In genomic region chr3:51128491-51129155, GRCm38 (mm10) we compare ENCODE assay signal across 13 mouse cellular contexts.
DNase-seq lines count a peak whose midpoint lies in the region; ATAC-seq and TF ChIP-seq lines count a peak whose summit lies in the region.
"Had no signal": no experiment of that assay in that cellular context is flagged by ENCODE, and none has a peak within 500 bp of the region (broad histone marks: within the 10 kb centered on the region; RNA-seq: fewer than 3 reads in every experiment).

No protein-coding gene starts in this region.

- DNase-seq in CH12.LX (ENCODE audit: extremely low read depth) (peak; percentile 72), ZHBTc4 (ENCODE audit: low read depth, low spot score) (peak; percentile 92)
- peak; percentile 28 to 46 for DNase-seq in thymus, postnatal 10 days (ENCODE audit: low spot score in 2 of 2)
- no peak for DNase-seq in embryonic facial prominence, embryonic 10.5 days (ENCODE audit: low spot score)
- no peak for DNase-seq in urinary bladder, postnatal 10 days (ENCODE audit: low spot score)
- DNase-seq in gastrocnemius, postnatal 25 days, result no peak
- no peak for DNase-seq in cerebellum, adult 9-11 months
- DNase-seq: embryo, embryonic 11 days; gastrocnemius, adult 2 months; lung, embryonic 14.5 days had no signal

- TF ChIP-seq CTCF in CH12.LX (conservative IDR thresholded peaks at IDR 0.05 in 1 of 2, IDR thresholded peaks at IDR 0.05 in 1 of 2; ENCODE audit: low read depth in 2 of 2, low read length in 2 of 2), result no peak

- no peak overlapping the region for H3K27ac ChIP-seq in CH12.LX (ENCODE audit: insufficient read depth, low read depth)
- no peak overlapping the region for H3K27ac ChIP-seq in embryonic facial prominence, embryonic 10.5 days (replicated peaks)
- H3K27ac ChIP-seq: gastrocnemius, adult 2 months had no signal

- H3K27me3 ChIP-seq in CH12.LX (replicated peaks), result no peaks in the 10 kb centered on the region
- no peaks in the 10 kb centered on the region for H3K27me3 ChIP-seq in embryonic facial prominence, embryonic 10.5 days (replicated peaks; ENCODE audit: low read depth, poor library complexity, severe bottlenecking)

- peak; percentile 83 for TF ChIP-seq EP300 in CH12.LX (IDR thresholded peaks at IDR 0.05; ENCODE audit: low read length)

- TF ChIP-seq RAD21 in CH12.LX (IDR thresholded peaks at IDR 0.05; ENCODE audit: low read depth, low read length), result no peak; the same call in 1 of the 2 replicates

- H3K4me2 ChIP-seq in CH12.LX (ENCODE audit: insufficient read depth, low read depth, poor library complexity, severe bottlenecking), result peak overlapping the region; percentile 40; the same call in 1 of the 2 replicates
- H3K4me2 ChIP-seq: lung, embryonic 14.5 days had no signal

- no peak for TF ChIP-seq POLR2A in CH12.LX (IDR thresholded peaks at IDR 0.05; ENCODE audit: low read depth, low read length)

- H3K36me3 ChIP-seq in CH12.LX (replicated peaks in 1 of 2; ENCODE audit: control insufficient read depth in 1 of 2, insufficient read depth in 1 of 2, low read length in 1 of 2), result no peaks in the 10 kb centered on the region
- H3K36me3 ChIP-seq in embryonic facial prominence, embryonic 10.5 days (replicated peaks), result no peaks in the 10 kb centered on the region

- H3K9me3 ChIP-seq in CH12.LX (replicated peaks; ENCODE audit: low read length), result no peaks in the 10 kb centered on the region
- no peaks in the 10 kb centered on the region for H3K9me3 ChIP-seq in embryonic facial prominence, embryonic 10.5 days

- no peak overlapping the region for H3K4me3 ChIP-seq in CH12.LX (replicated peaks in 1 of 3; ENCODE audit: low read depth in 2 of 3, low read length in 2 of 3, poor library complexity in 1 of 3)
- H3K4me3 ChIP-seq in embryonic facial prominence, embryonic 10.5 days, result no peak overlapping the region
- H3K4me3 ChIP-seq: gastrocnemius, adult 2 months had no signal

- dilution Hi-C loops in CH12.LX (cut with MboI; ENCODE audit: extremely low pct_ligation_motif_present, extremely low pct_unique_long_range_greater_than_20kb, low sequenced_read_pairs), result no loop called here

- peaks cover 7 to 28% of the 10 kb centered on the region in 2 experiments for H3K4me1 ChIP-seq in CH12.LX (ENCODE audit: control insufficient read depth in 1 of 2, insufficient read depth in 2 of 2)
- H3K4me1 ChIP-seq in embryonic facial prominence, embryonic 10.5 days, result no peaks in the 10 kb centered on the region

- 87% methylated on average over 10 of the region's 10 CpGs for WGBS in embryonic facial prominence, embryonic 10.5 days

- in situ Hi-C loops in CH12.LX (cut with MboI; ENCODE audit: low pct_ligation_motif_present, low pct_unique_long_range_greater_than_20kb, low sequenced_read_pairs), result loop anchor here (25.0 kb wide), 1 partner anchor 816 kb away; no protein-coding TSS in a partner anchor

- no peaks in the 10 kb centered on the region for H3K79me2 ChIP-seq in CH12.LX (replicated peaks; ENCODE audit: control insufficient read depth, extremely low read depth, insufficient read depth, poor library complexity, severe bottlenecking)

- peak; percentile 82 for ATAC-seq in monocyte, adult 5-6 weeks (replicated peaks; ENCODE audit: insufficient number of reproducible peaks, low FRiP score, low TSS enrichment, poor library complexity, severe bottlenecking)
- ATAC-seq: intestine, postnatal 0 days; midbrain, embryonic 16.5 days had no signal

- no peak overlapping the region for H3K9ac ChIP-seq in CH12.LX (ENCODE audit: insufficient read depth, low read depth)
- H3K9ac ChIP-seq: lung, embryonic 14.5 days had no signal

TF ChIP-seq in CH12.LX, 34 proteins besides CTCF, POLR2A, EP300 and RAD21:
- no peak for TF ChIP-seq ZNF384 (IDR thresholded peaks at IDR 0.05; ENCODE audit: low read depth, low read length)
- no peak for TF ChIP-seq MAZ (IDR thresholded peaks at IDR 0.05; ENCODE audit: low read depth, low read length)
- no peak for TF ChIP-seq ZKSCAN1 (IDR thresholded peaks at IDR 0.05; ENCODE audit: borderline replicate concordance, low read depth, low read length)
- no peak for TF ChIP-seq E2F4 (IDR thresholded peaks at IDR 0.05; ENCODE audit: insufficient replicate concordance, low read depth, low read length)
- no peak for TF ChIP-seq MXI1 (IDR thresholded peaks at IDR 0.05; ENCODE audit: low read depth, low read length)
- TF ChIP-seq NELFE (IDR thresholded peaks at IDR 0.05; ENCODE audit: low read depth, low read length), result no peak
- 0 out of 2 replicates have a peak, but pooled peaks have one; percentile 26 for TF ChIP-seq ETS1 (conservative IDR thresholded peaks at IDR 0.05; ENCODE audit: low read depth, low read length)
- peak; percentile 60; the same call in 1 of the 2 replicates for TF ChIP-seq MAX (IDR thresholded peaks at IDR 0.05; ENCODE audit: low read length)
- no peak for TF ChIP-seq GABPA (IDR thresholded peaks at IDR 0.05; ENCODE audit: insufficient replicate concordance, low read depth, low read length)
- TF ChIP-seq SMC3 (IDR thresholded peaks at IDR 0.05; ENCODE audit: low read depth, low read length), result no peak
- 0 out of 2 replicates have a peak, but pooled peaks have one; percentile 55 for TF ChIP-seq TBP (conservative IDR thresholded peaks at IDR 0.05; ENCODE audit: low read depth, low read length)
- no peak for TF ChIP-seq ZMIZ1 (IDR thresholded peaks at IDR 0.05; ENCODE audit: low read depth, low read length)
- peak; percentile 60 for TF ChIP-seq IRF4 (IDR thresholded peaks at IDR 0.05; ENCODE audit: low read depth, low read length)

Comparison
In these comparisons a context has a peak if more than half of its experiments do, and no peak if none do; other contexts are left out.
1. DNase-seq: peak in CH12.LX (single experiment), ZHBTc4 (single experiment) and thymus, postnatal 10 days (2 of 2); none in embryonic facial prominence, embryonic 10.5 days (single experiment), urinary bladder, postnatal 10 days (single experiment), gastrocnemius, postnatal 25 days (single experiment) and cerebellum, adult 9-11 months (single experiment).